Mouse (Mus musculus) heart, postnatal 0 days (tissue): Measurements from ENCODE around the gene Scg3.

Experiments
- CTCF ChIP-seq: IDR thresholded peaks from 2 replicates; pipeline ENCODE4 v1.5.1; 2016; ENCODE audit warnings: antibody characterized with exemption, control low read depth, low read depth
- EP300 ChIP-seq: IDR thresholded peaks from 2 replicates; pipeline ENCODE4 v1.6.1; 2016; ENCODE audit warnings: antibody characterized with exemption, low read depth

GRCm38 (mm10) chr9:75599191-75599841, 84.5 kb downstream of the Scg3 start:
- TF ChIP-seq CTCF = no peak
- TF ChIP-seq EP300 = no peak
